Mouse (Mus musculus): ENCODE measurements around the gene Tfr2. TPM values are rescaled to one million over a fixed set of nuclear protein-coding genes. Genes with fewer than 3 reads are reported as not detected.

Tfr2 gene
- polyA plus RNA-seq, 1 experiment from 2014 or later = 6.4 TPM

GRCm38 (mm10) chr5:137541768-137542540, 27.7 kb upstream of the Tfr2 start:
- H3K9ac ChIP-seq = no peak overlapping the region
- H3K4me2 ChIP-seq = no peak overlapping the region
- WGBS = 62% methylated on average over 5 of the region's 5 CpGs
- no peak for ATAC-seq (ENCODE audit: low FRiP score, low read depth)
- H3K9me3 ChIP-seq = no peaks in the 10 kb centered on the region
- no peaks in the 10 kb centered on the region for H3K4me1 ChIP-seq (replicated peaks)
- no peaks in the 10 kb centered on the region for H3K36me3 ChIP-seq
- peak overlapping the region; percentile 11; the same call in 1 of the 2 replicates for H3K27ac ChIP-seq (replicated peaks)
- H3K4me3 ChIP-seq = no peak overlapping the region
- H3K27me3 ChIP-seq = no peaks in the 10 kb centered on the region

- no peak overlapping the region for H3K27ac ChIP-seq (replicated peaks)
- H3K9ac ChIP-seq = no peak overlapping the region
- no peak for ATAC-seq (ENCODE audit: low FRiP score, low read depth)
- no peak overlapping the region for H3K4me3 ChIP-seq
- no peaks in the 10 kb centered on the region for H3K9me3 ChIP-seq
- no peak overlapping the region for H3K4me2 ChIP-seq
- H3K4me1 ChIP-seq (replicated peaks) = no peaks in the 10 kb centered on the region
- WGBS = 66% methylated on average over 6 of the region's 6 CpGs
- no peaks in the 10 kb centered on the region for H3K36me3 ChIP-seq
- H3K27me3 ChIP-seq = no peaks in the 10 kb centered on the region
Measured at GRCm38 (mm10) chr5:137544926-137545325, 24.7 kb upstream of the Tfr2 start.

- H3K9me3 ChIP-seq = no peaks in the 10 kb centered on the region
- no peaks in the 10 kb centered on the region for H3K4me1 ChIP-seq (replicated peaks)
- H3K9ac ChIP-seq = no peak overlapping the region
- no peak for ATAC-seq (ENCODE audit: low FRiP score, low read depth)
- no peaks in the 10 kb centered on the region for H3K27me3 ChIP-seq
- no peak overlapping the region for H3K4me3 ChIP-seq
- WGBS = 78% methylated on average over 4 of the region's 4 CpGs
- no peaks in the 10 kb centered on the region for H3K36me3 ChIP-seq
- no peak overlapping the region for H3K27ac ChIP-seq (replicated peaks)
- H3K4me2 ChIP-seq = no peak overlapping the region
Measured at GRCm38 (mm10) chr5:137545596-137545995, 24.0 kb upstream of the Tfr2 start.

GRCm38 (mm10) chr5:137549840-137550239, 19.8 kb upstream of the Tfr2 start:
- Histone ChIP-seq H3K9me3 (no peaks in the 10 kb centered on the region), H3K36me3 (no peaks in the 10 kb centered on the region), H3K9ac (no peak overlapping the region), H3K4me1 (replicated peaks) (peaks cover 14% of the 10 kb centered on the region), H3K27ac (replicated peaks) (no peak overlapping the region), H3K27me3 (no peaks in the 10 kb centered on the region), H3K4me2 (no peak overlapping the region), H3K4me3 (no peak overlapping the region)
- no peak for ATAC-seq (ENCODE audit: low FRiP score, low read depth)
- 81% methylated on average over 2 of the region's 2 CpGs for WGBS

GRCm38 (mm10) chr5:137551119-137551518, 18.5 kb upstream of the Tfr2 start:
- no peak overlapping the region for H3K27ac ChIP-seq (replicated peaks)
- no peak overlapping the region for H3K4me2 ChIP-seq
- H3K4me3 ChIP-seq = no peak overlapping the region
- H3K36me3 ChIP-seq = no peaks in the 10 kb centered on the region
- no peak for ATAC-seq (ENCODE audit: low FRiP score, low read depth)
- no peaks in the 10 kb centered on the region for H3K27me3 ChIP-seq
- no peak overlapping the region for H3K9ac ChIP-seq
- 82% methylated on average over 5 of the region's 5 CpGs for WGBS
- H3K9me3 ChIP-seq = no peaks in the 10 kb centered on the region
- peaks cover 22% of the 10 kb centered on the region for H3K4me1 ChIP-seq (replicated peaks)

GRCm38 (mm10) chr5:137553000-137553399, 16.6 kb upstream of the Tfr2 start:
- Histone ChIP-seq H3K4me3 (peak overlapping the region; percentile 72), H3K27ac (replicated peaks) (peak overlapping the region; percentile 87), H3K36me3 (no peaks in the 10 kb centered on the region), H3K9me3 (no peaks in the 10 kb centered on the region), H3K27me3 (no peaks in the 10 kb centered on the region), H3K4me2 (peak overlapping the region; percentile 80), H3K9ac (peak overlapping the region; percentile 53), H3K4me1 (replicated peaks) (peaks cover 22% of the 10 kb centered on the region)
- peak; percentile 67 for ATAC-seq (ENCODE audit: low FRiP score, low read depth)
- WGBS = 20% methylated on average over 6 of the region's 6 CpGs

- ATAC-seq (ENCODE audit: low FRiP score, low read depth) = peak; percentile 96
- peak within 1 kb of the TSS; percentile 82 for H3K9ac ChIP-seq
- H3K4me3 ChIP-seq = peak within 1 kb of the TSS; percentile 72
- no peaks in the 10 kb centered on the region for H3K36me3 ChIP-seq
- no peaks in the 10 kb centered on the region for H3K27me3 ChIP-seq
- peak within 1 kb of the TSS; percentile 87 for H3K27ac ChIP-seq (replicated peaks)
- peaks cover 22% of the 10 kb centered on the region for H3K4me1 ChIP-seq (replicated peaks)
- H3K9me3 ChIP-seq = no peaks in the 10 kb centered on the region
- peak within 1 kb of the TSS; percentile 80 for H3K4me2 ChIP-seq
- 1% methylated on average over 36 of the region's 37 CpGs for WGBS
Measured at GRCm38 (mm10) chr5:137553411-137553837, 16.2 kb upstream of the Tfr2 start, which contains the start of gene Actl6b. TSS of gene Actl6b (plus strand) at chr5:137553517.

GRCm38 (mm10) chr5:137553898-137554297, 15.7 kb upstream of the Tfr2 start:
- H3K4me1 ChIP-seq (replicated peaks) = peaks cover 22% of the 10 kb centered on the region
- peak overlapping the region; percentile 72 for H3K4me3 ChIP-seq
- H3K27ac ChIP-seq (replicated peaks) = peak overlapping the region; percentile 87
- peak overlapping the region; percentile 82 for H3K9ac ChIP-seq
- H3K36me3 ChIP-seq = no peaks in the 10 kb centered on the region
- ATAC-seq (ENCODE audit: low FRiP score, low read depth) = peak; percentile 39; the same call in 1 of the 2 replicates
- WGBS = 50% methylated on average over 11 of the region's 11 CpGs
- no peaks in the 10 kb centered on the region for H3K9me3 ChIP-seq
- H3K4me2 ChIP-seq = peak overlapping the region; percentile 80
- H3K27me3 ChIP-seq = no peaks in the 10 kb centered on the region

GRCm38 (mm10) chr5:137561556-137561955, 8.1 kb upstream of the Tfr2 start:
- WGBS = 46% methylated on average over 6 of the region's 6 CpGs
- Histone ChIP-seq H3K9ac (no peak overlapping the region), H3K9me3 (no peaks in the 10 kb centered on the region), H3K4me2 (no peak overlapping the region), H3K4me3 (no peak overlapping the region), H3K27ac (replicated peaks) (no peak overlapping the region), H3K4me1 (replicated peaks) (no peaks in the 10 kb centered on the region), H3K36me3 (peaks cover 11% of the 10 kb centered on the region), H3K27me3 (no peaks in the 10 kb centered on the region)
- ATAC-seq (ENCODE audit: low FRiP score, low read depth) = no peak

GRCm38 (mm10) chr5:137562965-137563364, 6.7 kb upstream of the Tfr2 start:
- Histone ChIP-seq H3K9ac (no peak overlapping the region), H3K27ac (replicated peaks) (no peak overlapping the region), H3K9me3 (no peaks in the 10 kb centered on the region), H3K27me3 (no peaks in the 10 kb centered on the region), H3K4me1 (replicated peaks) (no peaks in the 10 kb centered on the region), H3K4me3 (no peak overlapping the region), H3K4me2 (no peak overlapping the region), H3K36me3 (peaks cover 18% of the 10 kb centered on the region)
- no peak for ATAC-seq (ENCODE audit: low FRiP score, low read depth)
- WGBS = 76% methylated on average over 10 of the region's 10 CpGs

GRCm38 (mm10) chr5:137565744-137566143, 3.9 kb upstream of the Tfr2 start:
- Histone ChIP-seq H3K4me2 (no peak overlapping the region), H3K9ac (no peak overlapping the region), H3K9me3 (no peaks in the 10 kb centered on the region), H3K27ac (replicated peaks) (no peak overlapping the region), H3K36me3 (peaks cover 7% of the 10 kb centered on the region), H3K27me3 (no peaks in the 10 kb centered on the region), H3K4me1 (replicated peaks) (no peaks in the 10 kb centered on the region), H3K4me3 (no peak overlapping the region)
- no peak for ATAC-seq (ENCODE audit: low FRiP score, low read depth)
- WGBS = 63% methylated on average over 6 of the region's 6 CpGs

GRCm38 (mm10) chr5:137566416-137566815, 3.2 kb upstream of the Tfr2 start:
- Histone ChIP-seq H3K9ac (no peak overlapping the region), H3K4me1 (replicated peaks) (no peaks in the 10 kb centered on the region), H3K4me3 (no peak overlapping the region), H3K9me3 (no peaks in the 10 kb centered on the region), H3K36me3 (peaks cover 7% of the 10 kb centered on the region), H3K4me2 (no peak overlapping the region), H3K27me3 (no peaks in the 10 kb centered on the region), H3K27ac (replicated peaks) (no peak overlapping the region)
- ATAC-seq (ENCODE audit: low FRiP score, low read depth) = no peak
- 96% methylated on average over 5 of the region's 5 CpGs for WGBS

Data from hindbrain, embryonic 15.5 days (tissue).